Mouse (Mus musculus) intestine, embryonic 14.5 days (tissue): ENCODE measurements around the gene Selenom. TPM values are rescaled to one million over a fixed set of nuclear protein-coding genes. Genes with fewer than 3 reads are reported as not detected.

Source experiments
- ATAC-seq: fragments of 200-750 bp; cut with Nextera tagmentation; replicated peaks from 2 replicates; pipeline ENCODE4 v1.8.0; 2017; ENCODE audit warnings: low read depth, moderate number of reproducible peaks, moderate TSS enrichment, moderate library complexity; ENCODE audit not compliant: low FRiP score, low TSS enrichment
- DNase-seq: peaks from one replicate; pipeline ENCODE4 v3.0.0-alpha.2; 2018; ENCODE audit warnings: low spot score
- H3K27ac ChIP-seq: fragments of 300-500 bp; sonication (generic); 2 replicates; pipeline ENCODE4 v1.5.1; 2014; ENCODE audit warnings: low read depth, mild to moderate bottlenecking, control low read depth
- H3K27me3 ChIP-seq: fragments of 300-500 bp; sonication (generic); replicated peaks from 2 replicates; pipeline ENCODE4 v1.6.1; 2014; ENCODE audit warnings: low read length, control low read depth; ENCODE audit not compliant: control insufficient read depth, insufficient read depth
- H3K36me3 ChIP-seq: fragments of 300-500 bp; sonication (generic); 2 replicates; pipeline ENCODE4 v1.6.1; 2014; ENCODE audit warnings: low read length, control low read depth; ENCODE audit not compliant: control insufficient read depth, insufficient read depth
- H3K4me1 ChIP-seq: fragments of 300-500 bp; sonication (generic); replicated peaks from 2 replicates; pipeline ENCODE4 v1.6.1; 2014; ENCODE audit warnings: low read length, control low read depth, mixed read lengths; ENCODE audit not compliant: control insufficient read depth, insufficient read depth
- H3K4me2 ChIP-seq: fragments of 300-500 bp; sonication (generic); 2 replicates; pipeline ENCODE4 v1.6.1; 2014; ENCODE audit warnings: low read length
- H3K4me3 ChIP-seq: fragments of 300-500 bp; sonication (generic); 2 replicates; pipeline ENCODE4 v1.5.1; 2014; ENCODE audit warnings: low read depth, low read length, control low read depth, mixed read lengths
- H3K9ac ChIP-seq: fragments of 300-500 bp; sonication (generic); 2 replicates; pipeline ENCODE4 v1.6.1; 2014; ENCODE audit warnings: mild to moderate bottlenecking, low read length
- H3K9me3 ChIP-seq: fragments of 300-500 bp; sonication (generic); 2 replicates; pipeline ENCODE4 v1.6.1; 2016; ENCODE audit warnings: low read length, control low read depth; ENCODE audit not compliant: control insufficient read depth
- WGBS: fragments of 180-500 bp; shearing (Covaris S2); extraction: QIAGEN DNeasy Blood & Tissue Kit; methylation state at CpG from one replicate; pipeline ENCODE4 v1.1.7; 2014; 5-methylcytosine and 5-hydroxymethylcytosine counted together
- polyA plus RNA-seq: library from polyadenylated mRNA; unstranded; fragments of >200 nt; fragmentation: Nextera tagmentation; extraction: Ambion mirVana; gene quantifications from 2 replicates; pipeline ENCODE4 v1.2.1, GENCODE M21; 2014

The Selenom gene
- polyA plus RNA-seq, 1 experiment from 2014 or later = 160 TPM

GRCm38 (mm10) chr11:3546242-3546562, 31.7 kb downstream of the Selenom start:
- Histone ChIP-seq H3K9me3 (peaks cover 7% of the 10 kb centered on the region; the same call in 1 of the 2 replicates), H3K27me3 (no peaks in the 10 kb centered on the region), H3K4me3 (no peak overlapping the region), H3K4me2 (no peak overlapping the region), H3K36me3 (no peaks in the 10 kb centered on the region), H3K27ac (no peak overlapping the region), H3K9ac (no peak overlapping the region), H3K4me1 (peaks cover 7% of the 10 kb centered on the region; the same call in 1 of the 2 replicates)
- DNase-seq = no peak
- WGBS = 29% methylated on average over 1 of the region's 1 CpGs
- ATAC-seq = no peak

DNA sequence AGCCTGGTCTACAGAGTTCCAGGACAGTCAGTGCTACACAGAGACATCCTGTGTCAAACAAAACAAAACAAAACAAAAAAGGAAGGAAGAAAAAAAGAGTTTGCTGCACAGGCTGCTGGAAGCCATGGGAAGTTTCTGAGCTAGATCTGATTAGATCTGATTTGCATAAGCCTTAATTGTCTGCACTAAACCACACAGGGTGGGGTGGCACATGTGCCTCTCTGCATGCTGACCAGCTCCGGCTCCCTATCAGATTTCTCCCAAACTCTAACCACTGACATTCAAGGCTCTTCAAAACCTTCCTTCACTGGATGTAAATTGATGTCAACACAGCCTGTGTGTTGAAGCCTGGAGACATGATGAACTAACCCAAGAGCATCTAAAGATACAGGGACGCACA, 32.6 kb downstream of the Selenom start:
- H3K9me3 ChIP-seq = peaks cover 7% of the 10 kb centered on the region; the same call in 1 of the 2 replicates
- no peak overlapping the region for H3K27ac ChIP-seq
- no peaks in the 10 kb centered on the region for H3K36me3 ChIP-seq
- H3K4me3 ChIP-seq = no peak overlapping the region
- H3K4me2 ChIP-seq = no peak overlapping the region
- H3K9ac ChIP-seq = no peak overlapping the region
- no peaks in the 10 kb centered on the region for H3K27me3 ChIP-seq
- 91% methylated on average over 2 of the region's 2 CpGs for WGBS
- ATAC-seq = no peak
- no peak for DNase-seq
- peaks cover 7% of the 10 kb centered on the region; the same call in 1 of the 2 replicates for H3K4me1 ChIP-seq

GRCm38 (mm10) chr11:3547969-3548368, 33.5 kb downstream of the Selenom start:
- 41% methylated on average over 6 of the region's 6 CpGs for WGBS
- ATAC-seq (no peak), DNase-seq (no peak)
- H3K9ac ChIP-seq = no peak overlapping the region
- no peak overlapping the region for H3K27ac ChIP-seq
- peaks cover 7% of the 10 kb centered on the region; the same call in 1 of the 2 replicates for H3K9me3 ChIP-seq
- no peak overlapping the region for H3K4me3 ChIP-seq
- no peak overlapping the region for H3K4me2 ChIP-seq
- H3K36me3 ChIP-seq = no peaks in the 10 kb centered on the region
- peaks cover 7% of the 10 kb centered on the region; the same call in 1 of the 2 replicates for H3K4me1 ChIP-seq
- no peaks in the 10 kb centered on the region for H3K27me3 ChIP-seq

DNA sequence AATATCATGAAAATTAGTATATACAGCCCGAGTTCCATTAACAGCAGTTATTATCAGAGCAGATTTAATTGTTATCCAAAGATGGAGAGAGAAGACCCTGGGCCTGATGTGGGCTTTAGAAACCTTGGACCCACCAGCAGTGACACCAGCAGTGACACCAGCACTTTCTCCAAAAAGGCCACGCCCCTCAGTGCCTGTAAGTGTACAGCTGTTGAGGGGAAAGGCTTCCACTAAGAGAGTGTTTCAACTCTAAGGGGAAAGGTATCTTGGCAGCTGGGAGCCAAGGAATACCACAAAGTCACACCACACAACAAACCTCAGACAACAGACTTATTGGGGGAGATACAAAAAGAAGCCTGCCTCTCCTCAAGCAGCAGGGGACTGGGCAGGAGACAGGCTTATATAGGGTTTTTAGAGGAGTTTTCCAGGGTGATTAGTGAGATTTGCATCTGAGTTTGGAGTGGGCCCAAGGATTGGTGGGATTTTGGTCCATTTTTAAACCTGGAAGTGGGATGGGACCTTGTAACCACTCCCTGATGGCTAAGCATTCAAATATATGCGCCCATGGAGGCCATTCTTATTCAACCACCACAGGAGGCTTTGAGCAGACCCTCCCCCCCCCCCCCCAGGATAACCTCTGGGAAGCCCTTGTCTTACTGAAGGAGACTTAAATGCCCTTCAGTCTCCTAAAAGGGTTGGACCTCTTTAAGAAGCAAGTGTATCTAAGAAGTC, 34.2 kb downstream of the Selenom start:
- no peak for ATAC-seq
- no peak for DNase-seq
- no peaks in the 10 kb centered on the region for H3K27me3 ChIP-seq
- peaks cover 7% of the 10 kb centered on the region; the same call in 1 of the 2 replicates for H3K9me3 ChIP-seq
- H3K27ac ChIP-seq = no peak overlapping the region
- peaks cover 7% of the 10 kb centered on the region; the same call in 1 of the 2 replicates for H3K4me1 ChIP-seq
- no peak overlapping the region for H3K4me2 ChIP-seq
- no peak overlapping the region for H3K9ac ChIP-seq
- no peaks in the 10 kb centered on the region for H3K36me3 ChIP-seq
- 75% methylated on average over 3 of the region's 3 CpGs for WGBS
- H3K4me3 ChIP-seq = no peak overlapping the region

- ATAC-seq (no peak), DNase-seq (no peak)
- H3K36me3 ChIP-seq = no peaks in the 10 kb centered on the region
- H3K9ac ChIP-seq = no peak overlapping the region
- peaks cover 7% of the 10 kb centered on the region; the same call in 1 of the 2 replicates for H3K4me1 ChIP-seq
- no peak overlapping the region for H3K4me2 ChIP-seq
- H3K4me3 ChIP-seq = no peak overlapping the region
- H3K27ac ChIP-seq = no peak overlapping the region
- 75% methylated on average over 5 of the region's 5 CpGs for WGBS
- no peaks in the 10 kb centered on the region for H3K27me3 ChIP-seq
- peaks cover under 1% of the 10 kb centered on the region; the same call in 1 of the 2 replicates for H3K9me3 ChIP-seq
These were observed 35.3 kb downstream of the Selenom start for GRCm38 (mm10) chr11:3549791-3550190.

- no peak for ATAC-seq
- DNase-seq = no peak
- H3K4me2 ChIP-seq = no peak overlapping the region
- no peak overlapping the region for H3K9ac ChIP-seq
- no peak overlapping the region for H3K4me3 ChIP-seq
- no peaks in the 10 kb centered on the region for H3K9me3 ChIP-seq
- no peaks in the 10 kb centered on the region for H3K4me1 ChIP-seq
- H3K27me3 ChIP-seq = no peaks in the 10 kb centered on the region
- 79% methylated on average over 4 of the region's 4 CpGs for WGBS
- H3K27ac ChIP-seq = no peak overlapping the region
- H3K36me3 ChIP-seq = no peaks in the 10 kb centered on the region
These were observed 40.5 kb downstream of the Selenom start for GRCm38 (mm10) chr11:3554976-3555375.

- no peak overlapping the region for H3K4me2 ChIP-seq
- H3K9me3 ChIP-seq = no peaks in the 10 kb centered on the region
- ATAC-seq (no peak), DNase-seq (no peak)
- no peak overlapping the region for H3K9ac ChIP-seq
- no peak overlapping the region for H3K27ac ChIP-seq
- no peaks in the 10 kb centered on the region for H3K27me3 ChIP-seq
- H3K4me1 ChIP-seq = no peaks in the 10 kb centered on the region
- H3K4me3 ChIP-seq = no peak overlapping the region
- no peaks in the 10 kb centered on the region for H3K36me3 ChIP-seq
- 64% methylated on average over 3 of the region's 3 CpGs for WGBS
These were observed 43.4 kb downstream of the Selenom start for GRCm38 (mm10) chr11:3557852-3558251.

DNA sequence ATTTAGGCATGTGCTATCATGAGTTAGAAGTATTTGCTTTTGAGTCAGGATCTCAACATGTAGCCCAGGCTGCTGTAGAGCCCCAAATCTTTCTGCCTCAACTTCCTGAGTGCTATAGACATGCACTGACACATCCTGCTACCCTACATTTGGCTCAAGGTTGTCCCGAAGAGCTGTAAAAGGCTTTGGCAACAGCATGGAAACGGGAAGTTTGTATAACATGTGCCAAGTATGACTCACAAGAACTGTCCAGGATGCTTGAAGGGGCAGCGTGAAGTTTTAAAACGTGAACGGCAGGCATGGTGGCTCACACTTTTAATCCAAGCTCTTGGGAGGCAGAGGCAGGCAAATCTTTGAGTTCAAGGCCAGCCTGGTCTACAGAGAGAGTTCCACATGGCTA, 45.7 kb downstream of the Selenom start:
- peaks cover 8% of the 10 kb centered on the region; the same call in 1 of the 2 replicates for H3K4me1 ChIP-seq
- H3K27ac ChIP-seq = no peak overlapping the region
- H3K27me3 ChIP-seq = no peaks in the 10 kb centered on the region
- ATAC-seq (no peak), DNase-seq (no peak)
- no peak overlapping the region for H3K9ac ChIP-seq
- WGBS = 58% methylated on average over 5 of the region's 5 CpGs
- no peaks in the 10 kb centered on the region for H3K36me3 ChIP-seq
- no peak overlapping the region for H3K4me2 ChIP-seq
- no peaks in the 10 kb centered on the region for H3K9me3 ChIP-seq
- no peak overlapping the region for H3K4me3 ChIP-seq

GRCm38 (mm10) chr11:3563853-3564252, 49.4 kb downstream of the Selenom start:
- Histone ChIP-seq H3K9me3 (no peaks in the 10 kb centered on the region), H3K27me3 (no peaks in the 10 kb centered on the region), H3K4me3 (no peak overlapping the region), H3K9ac (no peak overlapping the region), H3K36me3 (no peaks in the 10 kb centered on the region), H3K4me2 (no peak overlapping the region), H3K27ac (peak overlapping the region; percentile 51), H3K4me1 (peaks cover 8% of the 10 kb centered on the region; the same call in 1 of the 2 replicates)
- ATAC-seq (no peak), DNase-seq (no peak)
- 82% methylated on average over 6 of the region's 6 CpGs for WGBS
